ENCODE assay signal across 30 mouse cellular contexts in genomic region chr4:49038311-49038710, GRCm38 (mm10). TPM values are rescaled to one million over a fixed set of nuclear protein-coding genes. Genes with fewer than 3 reads are reported as not detected.
A peak's percentile ranks its signal among the peaks of the same experiment; 100 is the strongest.
DNase-seq lines count a peak whose midpoint lies in the region; ATAC-seq lines count a peak whose summit lies in the region.
"Had no signal": no experiment of that assay in that cellular context is flagged by ENCODE, and none has a peak within 500 bp of the region (broad histone marks: within the 10 kb centered on the region; RNA-seq: fewer than 3 reads in every experiment).

No protein-coding gene starts in this region.

- WGBS in neural tube, embryonic 12.5 days: 49% methylated on average over 4 of the region's 4 CpGs
- whole genome bisulfite sequencing in neural tube, embryonic 15.5 days: 46% methylated on average over 4 of the region's 4 CpGs

- no peaks in the 10 kb centered on the region for H3K9me3 ChIP-seq in neural tube, embryonic 12.5 days
- H3K9me3 ChIP-seq in neural tube, embryonic 15.5 days (replicated peaks): no peaks in the 10 kb centered on the region
- H3K9me3 ChIP-seq: embryonic facial prominence, embryonic 13.5 days; forebrain, embryonic 10.5 days; forebrain, embryonic 15.5 days; heart, embryonic 12.5 days; heart, embryonic 15.5 days; hindbrain, embryonic 10.5 days; hindbrain, embryonic 13.5 days; intestine, embryonic 15.5 days had no signal

- no peak overlapping the region for H3K27ac ChIP-seq in neural tube, embryonic 12.5 days
- no peak overlapping the region for H3K27ac ChIP-seq in neural tube, embryonic 15.5 days (replicated peaks)
- H3K27ac ChIP-seq: embryonic facial prominence, embryonic 13.5 days; forebrain, embryonic 10.5 days; forebrain, embryonic 15.5 days; heart, embryonic 15.5 days; hindbrain, embryonic 10.5 days; hindbrain, embryonic 13.5 days; intestine, embryonic 15.5 days had no signal

- no peak overlapping the region for H3K4me2 ChIP-seq in neural tube, embryonic 12.5 days (replicated peaks)
- no peak overlapping the region for H3K4me2 ChIP-seq in neural tube, embryonic 15.5 days
- H3K4me2 ChIP-seq: embryonic facial prominence, embryonic 13.5 days; forebrain, embryonic 15.5 days; heart, embryonic 12.5 days; heart, embryonic 15.5 days; hindbrain, embryonic 13.5 days; intestine, embryonic 15.5 days had no signal

- H3K36me3 ChIP-seq in neural tube, embryonic 12.5 days: no peaks in the 10 kb centered on the region
- H3K36me3 ChIP-seq in neural tube, embryonic 15.5 days: no peaks in the 10 kb centered on the region
- H3K36me3 ChIP-seq: embryonic facial prominence, embryonic 13.5 days; forebrain, embryonic 10.5 days; forebrain, embryonic 15.5 days; heart, embryonic 12.5 days; heart, embryonic 15.5 days; hindbrain, embryonic 10.5 days; hindbrain, embryonic 13.5 days; intestine, embryonic 15.5 days had no signal

- H3K27me3 ChIP-seq in neural tube, embryonic 12.5 days (replicated peaks): no peaks in the 10 kb centered on the region
- H3K27me3 ChIP-seq in neural tube, embryonic 15.5 days (replicated peaks): no peaks in the 10 kb centered on the region
- H3K27me3 ChIP-seq: embryonic facial prominence, embryonic 13.5 days; forebrain, embryonic 15.5 days; heart, embryonic 12.5 days; heart, embryonic 15.5 days; hindbrain, embryonic 13.5 days; intestine, embryonic 15.5 days had no signal

- H3K4me1 ChIP-seq in neural tube, embryonic 12.5 days: no peaks in the 10 kb centered on the region
- peaks cover 3% of the 10 kb centered on the region for H3K4me1 ChIP-seq in neural tube, embryonic 15.5 days
- H3K4me1 ChIP-seq: embryonic facial prominence, embryonic 13.5 days; hindbrain, embryonic 10.5 days; hindbrain, embryonic 13.5 days; intestine, embryonic 15.5 days had no signal

- intact Hi-C loops in left cerebral cortex, postnatal 4 days (cut with DNase I): no loop called here
- intact Hi-C loops in left cerebral cortex, postnatal 25 days (cut with DNase I): loop anchor here (5.0 kb wide), 1 partner anchor 36 kb away; no protein-coding TSS in a partner anchor

- 0 out of 2 replicates have a peak, but pooled peaks have one; percentile 29 for ATAC-seq in neural tube, embryonic 12.5 days (ENCODE audit: low FRiP score, low read depth)
- ATAC-seq in neural tube, embryonic 15.5 days (ENCODE audit: low FRiP score): no peak
- ATAC-seq: CD4-positive, CD25-positive, alpha-beta regulatory T cell, adult 4 months; forebrain, embryonic 15.5 days; hindbrain, embryonic 16.5 days; intestine, embryonic 15.5 days had no signal

- DNase-seq in cerebellum, postnatal 14 days: peak; percentile 50 to 68
- DNase-seq in cerebellum, postnatal 4 days (ENCODE audit: low spot score in 2 of 2): no peak
- DNase-seq in left cerebral cortex, postnatal 4 days: peak; percentile 13
- DNase-seq in left cerebral cortex, postnatal 25 days (ENCODE audit: low spot score in 2 of 2): no peak
- DNase-seq in adrenal gland, postnatal 10 days: no peak
- DNase-seq: adrenal gland, adult 2 months; adrenal gland, postnatal 25 days; cerebellum, adult 18-20 months; cerebellum, postnatal 25 days; embryo, embryonic 11 days; gastrocnemius, postnatal 25 days; heart, adult 18-20 months; heart, postnatal 10 days; heart, postnatal 36 days; kidney, adult 11 months had no signal

- no peak overlapping the region for H3K9ac ChIP-seq in neural tube, embryonic 12.5 days
- H3K9ac ChIP-seq in neural tube, embryonic 15.5 days (replicated peaks): no peak overlapping the region
- H3K9ac ChIP-seq: embryonic facial prominence, embryonic 13.5 days; forebrain, embryonic 15.5 days; heart, embryonic 12.5 days; heart, embryonic 15.5 days; hindbrain, embryonic 13.5 days; intestine, embryonic 15.5 days had no signal

- no peak overlapping the region for H3K4me3 ChIP-seq in neural tube, embryonic 12.5 days
- H3K4me3 ChIP-seq in neural tube, embryonic 15.5 days (replicated peaks): no peak overlapping the region
- H3K4me3 ChIP-seq: embryonic facial prominence, embryonic 13.5 days; forebrain, embryonic 10.5 days; forebrain, embryonic 15.5 days; heart, embryonic 12.5 days; heart, embryonic 15.5 days; hindbrain, embryonic 10.5 days; hindbrain, embryonic 13.5 days; intestine, embryonic 15.5 days had no signal

RNA-seq across cellular contexts. Expression of gene Plppr1, which starts 20.8 kb away (rescaled TPM):
- total RNA-seq in left cerebral cortex, postnatal 4 days (2021): 10 to 100 TPM; 82.4 to 92.1 TPM
- total RNA-seq in left cerebral cortex, postnatal 25 days (2021): 10 to 100 TPM in 1 of 2 experiments, 1 to 10 TPM in 1; 8.6 to 13.9 TPM
- polyA plus RNA-seq in neural tube, embryonic 12.5 days (2016; fragmentation: Nextera tagmentation; extraction: Ambion mirVana): 40.7 and 42.7 TPM in 2 replicates
- 77.9 and 91.9 TPM in 2 replicates for polyA plus RNA-seq in neural tube, embryonic 15.5 days (2015; fragmentation: Nextera tagmentation; extraction: Ambion mirVana)
- 1 to 10 TPM in 1 of 2 experiments, under 1 TPM in 1; 0.76 to 1.1 TPM for total RNA-seq in adrenal gland, postnatal 10 days (2021)
- total RNA-seq: adrenal gland, adult 2 months; gastrocnemius, adult 8-10 months; gastrocnemius, postnatal 25 days; heart, postnatal 36 days; MEL had no signal
- polyA plus RNA-seq: adrenal gland, adult 2 months; C2C12 had no signal

Comparison
In these comparisons a context has a peak if more than half of its experiments do, and no peak if none do; other contexts are left out.
1. DNase-seq: peak in cerebellum, postnatal 14 days (2 of 2) and left cerebral cortex, postnatal 4 days (single experiment); none in cerebellum, postnatal 4 days (0 of 2), left cerebral cortex, postnatal 25 days (0 of 2) and adrenal gland, postnatal 10 days (single experiment).
2. RNA of gene Plppr1, which starts 20.8 kb away (total RNA-seq): 82.4 to 92.1 TPM in left cerebral cortex, postnatal 4 days; 8.6 to 13.9 TPM in left cerebral cortex, postnatal 25 days and 0.76 to 1.1 TPM in adrenal gland, postnatal 10 days; every median in the first group is over 4 times any median in the second.